Mouse (Mus musculus) small intestine, adult 2 months (tissue): ENCODE results near the gene Phf23.

Experiments
- CTCF ChIP-seq: fragments of 200-500 bp; IDR thresholded peaks from 2 replicates; pipeline ENCODE4 v1.5.1; 2012; ENCODE audit warnings: low read depth, mild to moderate bottlenecking, control low read depth, inconsistent platforms, low read length, moderate library complexity, mixed read lengths; ENCODE audit not compliant: insufficient replicate concordance, insufficient read length; ENCODE audit errors: extremely low read depth
- POLR2A ChIP-seq: fragments of 200-500 bp; IDR thresholded peaks from 2 replicates; pipeline ENCODE4 v1.6.1; 2012; ENCODE audit warnings: low read depth, mild to moderate bottlenecking, control low read depth, inconsistent platforms, low read length, moderate library complexity

- TF ChIP-seq CTCF: no peak
- TF ChIP-seq POLR2A: no peak
Observed at GRCm38 (mm10) chr11:70016669-70017068, 21.1 kb downstream of the Phf23 start, which contains the start of gene Dlg4.
